Mouse (Mus musculus): ENCODE measurements around the gene P2ry10. TPM values are rescaled to one million over a fixed set of nuclear protein-coding genes. Genes with fewer than 3 reads are reported as not detected.
"Not testable (repeated sequence)": the region's sequence is repeated elsewhere in the genome, so short reads cannot be mapped to it uniquely, and the experiment has no call there.

The P2ry10 gene
- polyA plus RNA-seq (2012; fragmentation: generic; extraction: Trizol), result not detected

- Histone ChIP-seq H3K27me3 (ENCODE audit: control insufficient read depth, insufficient read depth, insufficient read length) (no peaks in the 10 kb centered on the region), H3ac (ENCODE audit: control insufficient read depth, insufficient read length) (no peak within 1 kb of the TSS), H3K79me2 (ENCODE audit: control insufficient read depth, insufficient read depth) (no peaks in the 10 kb centered on the region), H3K36me3 (ENCODE audit: control insufficient read depth, insufficient read depth) (no peaks in the 10 kb centered on the region), H3K4me3 (no peak within 1 kb of the TSS), H3K4me2 (ENCODE audit: low read depth) (no peak within 1 kb of the TSS)
- TF ChIP-seq TCF12 (IDR thresholded peaks at IDR 0.05; ENCODE audit: insufficient read depth, poor library complexity, severe bottlenecking), result no peak
Measured at GRCm38 (mm10) chrX:107088177-107088576, at the start of gene P2ry10. Gene P2ry10 (plus strand): TSS chrX:107088492.

GRCm38 (mm10) chrX:107039146-107039545, 49.1 kb upstream of the P2ry10 start:
- H3K4me3 ChIP-seq, result no peak overlapping the region
- no peaks in the 10 kb centered on the region for H3K79me2 ChIP-seq (ENCODE audit: control insufficient read depth, insufficient read depth)
- no peak overlapping the region for H3K4me2 ChIP-seq (ENCODE audit: low read depth)
- no peaks in the 10 kb centered on the region for H3K27me3 ChIP-seq (ENCODE audit: control insufficient read depth, insufficient read depth, insufficient read length)
- no peak overlapping the region for H3ac ChIP-seq (ENCODE audit: control insufficient read depth, insufficient read length)
- no peaks in the 10 kb centered on the region for H3K36me3 ChIP-seq (ENCODE audit: control insufficient read depth, insufficient read depth)
- TF ChIP-seq POLR2A (IDR thresholded peaks at IDR 0.05; ENCODE audit: insufficient read length, low read depth) (no peak), CEBPB (IDR thresholded peaks at IDR 0.05; ENCODE audit: insufficient read depth, poor library complexity, severe bottlenecking) (no peak), REST (IDR thresholded peaks at IDR 0.05; ENCODE audit: insufficient read depth, insufficient read length) (no peak), SRF (IDR thresholded peaks at IDR 0.05; ENCODE audit: control insufficient read depth, insufficient read length, low read depth) (no peak), MYOD1 (IDR thresholded peaks at IDR 0.05; ENCODE audit: control insufficient read depth in 1 of 3, insufficient read length in 2 of 3, low read depth in 2 of 3) (no peak), MAX (IDR thresholded peaks at IDR 0.05; ENCODE audit: low read depth) (no peak), MYOG (IDR thresholded peaks at IDR 0.05; ENCODE audit: control insufficient read depth in 1 of 3, insufficient read depth in 1 of 3, insufficient read length in 2 of 3, low read depth in 2 of 3) (no peak), E2F4 (IDR thresholded peaks at IDR 0.05; ENCODE audit: insufficient read depth) (no peak), TCF3 (IDR thresholded peaks at IDR 0.05; ENCODE audit: insufficient read length, low read depth) (no peak), POLR2AphosphoS2 (IDR thresholded peaks at IDR 0.05; ENCODE audit: insufficient read length, low read depth) (no peak), USF1 (IDR thresholded peaks at IDR 0.05; ENCODE audit: low read depth) (no peak)

DNA sequence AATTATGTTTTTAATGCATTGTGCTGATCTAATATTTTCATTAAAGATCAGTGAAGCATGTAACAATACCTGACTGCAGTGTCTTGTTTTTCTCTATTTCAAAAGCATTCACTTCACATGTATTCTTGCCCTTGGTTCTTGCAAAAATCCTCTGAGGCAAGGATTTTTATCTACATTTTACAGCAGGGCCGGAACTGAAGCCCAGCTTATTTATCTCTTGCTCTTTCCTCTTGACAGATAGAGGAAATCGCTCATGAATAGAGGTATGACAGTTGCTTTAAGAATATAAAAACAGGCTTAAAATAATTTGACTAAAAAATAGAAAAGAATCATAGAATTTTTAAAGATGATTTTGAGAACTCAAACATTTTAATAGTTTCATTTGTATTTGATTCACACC, 48.7 kb upstream of the P2ry10 start:
- Histone ChIP-seq H3K4me3 (no peak overlapping the region), H3K27me3 (ENCODE audit: control insufficient read depth, insufficient read depth, insufficient read length) (no peaks in the 10 kb centered on the region), H3ac (ENCODE audit: control insufficient read depth, insufficient read length) (no peak overlapping the region), H3K4me2 (ENCODE audit: low read depth) (no peak overlapping the region), H3K36me3 (ENCODE audit: control insufficient read depth, insufficient read depth) (no peaks in the 10 kb centered on the region), H3K79me2 (ENCODE audit: control insufficient read depth, insufficient read depth) (no peaks in the 10 kb centered on the region)
- no peak for TF ChIP-seq POLR2A (IDR thresholded peaks at IDR 0.05; ENCODE audit: insufficient read length, low read depth)
- TF ChIP-seq CEBPB (IDR thresholded peaks at IDR 0.05; ENCODE audit: insufficient read depth, poor library complexity, severe bottlenecking), result no peak
- no peak for TF ChIP-seq MYOD1 (IDR thresholded peaks at IDR 0.05; ENCODE audit: control insufficient read depth in 1 of 3, insufficient read length in 2 of 3, low read depth in 2 of 3)
- TF ChIP-seq USF1 (IDR thresholded peaks at IDR 0.05; ENCODE audit: low read depth), result no peak
- TF ChIP-seq MYOG (IDR thresholded peaks at IDR 0.05; ENCODE audit: control insufficient read depth in 1 of 3, insufficient read depth in 1 of 3, insufficient read length in 2 of 3, low read depth in 2 of 3), result no peak
- TF ChIP-seq E2F4 (IDR thresholded peaks at IDR 0.05; ENCODE audit: insufficient read depth), result no peak
- no peak for TF ChIP-seq REST (IDR thresholded peaks at IDR 0.05; ENCODE audit: insufficient read depth, insufficient read length)
- no peak for TF ChIP-seq MAX (IDR thresholded peaks at IDR 0.05; ENCODE audit: low read depth)
- no peak for TF ChIP-seq TCF12 (IDR thresholded peaks at IDR 0.05; ENCODE audit: insufficient read depth, poor library complexity, severe bottlenecking)
- TF ChIP-seq TCF3 (IDR thresholded peaks at IDR 0.05; ENCODE audit: insufficient read length, low read depth), result no peak
- no peak for TF ChIP-seq POLR2AphosphoS2 (IDR thresholded peaks at IDR 0.05; ENCODE audit: insufficient read length, low read depth)
- TF ChIP-seq SRF (IDR thresholded peaks at IDR 0.05; ENCODE audit: control insufficient read depth, insufficient read length, low read depth), result no peak

DNA sequence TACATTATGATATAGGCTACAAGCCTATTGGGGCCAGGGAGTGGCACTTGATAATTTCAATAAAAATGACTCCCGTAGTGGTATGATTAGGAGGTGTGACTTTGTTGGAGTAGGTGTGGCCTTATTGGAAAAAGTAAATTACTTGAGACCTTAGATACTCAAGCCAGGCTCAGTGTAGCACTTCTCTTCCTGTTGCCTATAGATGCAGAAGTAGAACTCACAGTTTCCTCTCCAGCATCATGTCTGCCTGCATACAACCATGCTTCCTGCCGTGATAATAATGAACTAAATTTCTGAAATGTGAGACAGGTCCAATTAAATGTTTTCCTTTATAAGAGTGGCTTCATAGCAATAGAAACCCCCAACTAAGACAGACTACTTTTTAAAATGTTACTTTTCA, 45.9 kb upstream of the P2ry10 start:
- Histone ChIP-seq H3ac (ENCODE audit: control insufficient read depth, insufficient read length) (no peak overlapping the region), H3K4me3 (no peak overlapping the region), H3K79me2 (ENCODE audit: control insufficient read depth, insufficient read depth) (no peaks in the 10 kb centered on the region), H3K27me3 (ENCODE audit: control insufficient read depth, insufficient read depth, insufficient read length) (no peaks in the 10 kb centered on the region), H3K4me2 (ENCODE audit: low read depth) (no peak overlapping the region), H3K36me3 (ENCODE audit: control insufficient read depth, insufficient read depth) (no peaks in the 10 kb centered on the region)
- no peak for TF ChIP-seq USF1 (IDR thresholded peaks at IDR 0.05; ENCODE audit: low read depth)
- no peak for TF ChIP-seq CEBPB (IDR thresholded peaks at IDR 0.05; ENCODE audit: insufficient read depth, poor library complexity, severe bottlenecking)
- no peak for TF ChIP-seq TCF12 (IDR thresholded peaks at IDR 0.05; ENCODE audit: insufficient read depth, poor library complexity, severe bottlenecking)
- no peak for TF ChIP-seq TCF3 (IDR thresholded peaks at IDR 0.05; ENCODE audit: insufficient read length, low read depth)
- no peak for TF ChIP-seq MYOD1 (IDR thresholded peaks at IDR 0.05; ENCODE audit: control insufficient read depth in 1 of 3, insufficient read length in 2 of 3, low read depth in 2 of 3)
- no peak for TF ChIP-seq SRF (IDR thresholded peaks at IDR 0.05; ENCODE audit: control insufficient read depth, insufficient read length, low read depth)
- TF ChIP-seq REST (IDR thresholded peaks at IDR 0.05; ENCODE audit: insufficient read depth, insufficient read length), result no peak
- no peak for TF ChIP-seq E2F4 (IDR thresholded peaks at IDR 0.05; ENCODE audit: insufficient read depth)
- no peak for TF ChIP-seq POLR2AphosphoS2 (IDR thresholded peaks at IDR 0.05; ENCODE audit: insufficient read length, low read depth)
- no peak for TF ChIP-seq MYOG (IDR thresholded peaks at IDR 0.05; ENCODE audit: control insufficient read depth in 1 of 3, insufficient read depth in 1 of 3, insufficient read length in 2 of 3, low read depth in 2 of 3)

GRCm38 (mm10) chrX:107083407-107083806, 4.9 kb upstream of the P2ry10 start:
- H3K4me3 ChIP-seq; H3ac ChIP-seq (ENCODE audit: control insufficient read depth, insufficient read length); H3K36me3 ChIP-seq (ENCODE audit: control insufficient read depth, insufficient read depth); H3K79me2 ChIP-seq (ENCODE audit: control insufficient read depth, insufficient read depth); H3K27me3 ChIP-seq (ENCODE audit: control insufficient read depth, insufficient read depth, insufficient read length); H3K4me2 ChIP-seq (ENCODE audit: low read depth): not testable (repeated sequence)

Measured in myocyte (in vitro differentiated cells).